In the genomic region with DNA sequence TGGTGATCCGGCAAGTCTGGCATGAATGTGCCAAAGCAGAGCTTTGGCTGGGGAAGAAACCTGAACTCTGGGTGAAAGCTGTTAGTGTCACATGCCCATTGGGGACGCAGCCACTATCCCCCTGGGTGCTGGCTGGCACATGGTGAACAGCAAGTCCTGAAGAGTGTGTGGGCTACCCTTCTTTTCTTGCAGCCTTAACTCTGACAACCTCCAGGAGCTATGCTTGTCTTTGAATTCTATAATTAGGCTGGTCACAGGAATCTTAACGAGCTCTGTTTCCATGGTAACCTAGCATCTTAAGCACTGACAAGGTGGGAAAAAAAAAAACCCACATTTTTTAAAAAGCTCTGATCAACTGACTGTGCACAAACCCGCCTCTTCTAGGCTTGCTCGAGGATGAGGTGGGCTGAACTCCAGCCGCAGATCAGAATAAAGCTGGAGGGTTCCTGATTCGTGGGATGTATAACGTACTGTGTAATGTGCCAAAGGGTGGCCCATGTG, we compare ENCODE assay signal across 12 mouse cellular contexts. TPM values are rescaled to one million over a fixed set of nuclear protein-coding genes. Genes with fewer than 3 reads are reported as not detected.
DNase-seq lines count a peak whose midpoint lies in the region; ATAC-seq lines count a peak whose summit lies in the region.
"Had no signal": no experiment of that assay in that cellular context is flagged by ENCODE, and none has a peak within 500 bp of the region (broad histone marks: within the 10 kb centered on the region; RNA-seq: fewer than 3 reads in every experiment).

No protein-coding gene starts in this region.

- H3K9ac ChIP-seq in hindbrain, embryonic 16.5 days (ENCODE audit: low read depth, low read length), result 0 out of 2 replicates have a peak overlapping the region, but pooled peaks have one; percentile 19
- H3K9ac ChIP-seq in midbrain, embryonic 15.5 days, result no peak overlapping the region
- H3K9ac ChIP-seq: intestine, embryonic 15.5 days; liver, embryonic 14.5 days had no signal

- H3K4me1 ChIP-seq in embryonic facial prominence, embryonic 10.5 days, result peaks cover 49% of the 10 kb centered on the region
- H3K4me1 ChIP-seq in hindbrain, embryonic 16.5 days (ENCODE audit: control insufficient read depth, insufficient read depth, low read depth, low read length), result peaks cover 39% of the 10 kb centered on the region
- peaks cover 50% of the 10 kb centered on the region for H3K4me1 ChIP-seq in midbrain, embryonic 15.5 days

- no peaks in the 10 kb centered on the region for H3K36me3 ChIP-seq in embryonic facial prominence, embryonic 10.5 days (replicated peaks)
- H3K36me3 ChIP-seq in hindbrain, embryonic 16.5 days (ENCODE audit: control insufficient read depth, insufficient read depth, low read length), result no peaks in the 10 kb centered on the region
- no peaks in the 10 kb centered on the region for H3K36me3 ChIP-seq in midbrain, embryonic 15.5 days (replicated peaks)
- H3K36me3 ChIP-seq: intestine, embryonic 15.5 days had no signal

- no peaks in the 10 kb centered on the region for H3K9me3 ChIP-seq in embryonic facial prominence, embryonic 10.5 days
- H3K9me3 ChIP-seq in hindbrain, embryonic 16.5 days (ENCODE audit: control insufficient read depth, low read length), result no peaks in the 10 kb centered on the region
- no peaks in the 10 kb centered on the region for H3K9me3 ChIP-seq in midbrain, embryonic 15.5 days
- H3K9me3 ChIP-seq: intestine, embryonic 15.5 days had no signal

- peaks cover 16% of the 10 kb centered on the region; the same call in 1 of the 2 replicates for H3K27me3 ChIP-seq in embryonic facial prominence, embryonic 10.5 days (replicated peaks; ENCODE audit: low read depth, poor library complexity, severe bottlenecking)
- no peaks in the 10 kb centered on the region for H3K27me3 ChIP-seq in hindbrain, embryonic 16.5 days (replicated peaks; ENCODE audit: control insufficient read depth, insufficient read depth, low read length)
- H3K27me3 ChIP-seq in midbrain, embryonic 15.5 days (replicated peaks), result no peaks in the 10 kb centered on the region
- H3K27me3 ChIP-seq: intestine, embryonic 15.5 days; Patski had no signal

- H3K4me2 ChIP-seq in hindbrain, embryonic 16.5 days (ENCODE audit: low read length), result peak overlapping the region; percentile 36
- peak overlapping the region; percentile 19 for H3K4me2 ChIP-seq in midbrain, embryonic 15.5 days
- H3K4me2 ChIP-seq: intestine, embryonic 15.5 days had no signal

- 57% methylated on average over 8 of the region's 8 CpGs for WGBS in embryonic facial prominence, embryonic 10.5 days
- 28% methylated on average over 8 of the region's 8 CpGs for WGBS in hindbrain, embryonic 16.5 days
- WGBS in midbrain, embryonic 15.5 days, result 27% methylated on average over 8 of the region's 8 CpGs

- no peak overlapping the region for H3K4me3 ChIP-seq in embryonic facial prominence, embryonic 10.5 days
- H3K4me3 ChIP-seq in hindbrain, embryonic 16.5 days (ENCODE audit: low read length), result no peak overlapping the region
- no peak overlapping the region for H3K4me3 ChIP-seq in midbrain, embryonic 15.5 days
- H3K4me3 ChIP-seq: heart, adult 2 months; intestine, embryonic 15.5 days had no signal

- H3K27ac ChIP-seq in embryonic facial prominence, embryonic 10.5 days (replicated peaks), result 0 out of 2 replicates have a peak overlapping the region, but pooled peaks have one; percentile 30
- H3K27ac ChIP-seq in hindbrain, embryonic 16.5 days (ENCODE audit: low read depth, low read length), result peak overlapping the region; percentile 70
- H3K27ac ChIP-seq in midbrain, embryonic 15.5 days, result peak overlapping the region; percentile 81
- H3K27ac ChIP-seq: heart, adult 2 months; intestine, embryonic 15.5 days; liver, embryonic 14.5 days had no signal

- ATAC-seq in cerebellum, adult (ENCODE audit: insufficient number of reproducible peaks, low FRiP score, low TSS enrichment), result no peak
- 0 out of 2 replicates have a peak, but pooled peaks have one; percentile 15 for ATAC-seq in hindbrain, embryonic 16.5 days
- peak; percentile 41 for ATAC-seq in midbrain, embryonic 15.5 days (replicated peaks)
- ATAC-seq: intestine, embryonic 15.5 days; Patski had no signal

- DNase-seq in cerebellum, adult 9-10 months, result peak; percentile 69
- no peak for DNase-seq in embryonic facial prominence, embryonic 10.5 days (ENCODE audit: low spot score)
- DNase-seq in kidney, postnatal 36 days, result no peak
- DNase-seq in urinary bladder, adult 2 months (ENCODE audit: low spot score), result no peak
- no peak for DNase-seq in kidney, postnatal 25 days
- DNase-seq: heart, adult 2 months had no signal

RNA-seq across cellular contexts. Expression of gene Prkcz, which starts 55.6 kb away (rescaled TPM):
- 12.4 and 13.7 TPM in 2 replicates for polyA plus RNA-seq in embryonic facial prominence, embryonic 10.5 days (2016; fragmentation: Nextera tagmentation; extraction: Ambion mirVana)
- polyA plus RNA-seq in hindbrain, embryonic 16.5 days (2015; fragmentation: Nextera tagmentation; extraction: Ambion mirVana), result 93.2 and 93.9 TPM in 2 replicates
- polyA plus RNA-seq in midbrain, embryonic 15.5 days (2015; fragmentation: Nextera tagmentation; extraction: Ambion mirVana), result 86.9 and 95.6 TPM in 2 replicates
- polyA plus RNA-seq in urinary bladder, adult 2 months (2012; rRNA removed), result 16.3 and 17.3 TPM in 2 replicates

RNA-seq across cellular contexts. Expression of gene Faap20, which starts 56.0 kb away (rescaled TPM):
- polyA plus RNA-seq in embryonic facial prominence, embryonic 10.5 days (2016; fragmentation: Nextera tagmentation; extraction: Ambion mirVana), result 99.6 and 100 TPM in 2 replicates
- polyA plus RNA-seq in hindbrain, embryonic 16.5 days (2015; fragmentation: Nextera tagmentation; extraction: Ambion mirVana), result 72.1 and 72.5 TPM in 2 replicates
- 78.5 and 87.4 TPM in 2 replicates for polyA plus RNA-seq in midbrain, embryonic 15.5 days (2015; fragmentation: Nextera tagmentation; extraction: Ambion mirVana)
- polyA plus RNA-seq in urinary bladder, adult 2 months (2012; rRNA removed), result 47.5 and 51.8 TPM in 2 replicates

Comparison
In these comparisons a context has a peak if more than half of its experiments do, and no peak if none do; other contexts are left out.
1. H3K27ac ChIP-seq: peak in every context shown above with its lines; median percentile 81 in midbrain, embryonic 15.5 days; 70 in hindbrain, embryonic 16.5 days; 30 in embryonic facial prominence, embryonic 10.5 days.